Mouse (Mus musculus): ENCODE measurements around the gene BC024978. TPM values are rescaled to one million over a fixed set of nuclear protein-coding genes. Genes with fewer than 3 reads are reported as not detected.

The BC024978 gene
- polyA plus RNA-seq, 1 experiment from 2014 or later = 2.5 TPM

GRCm38 (mm10) chr7:27192434-27192833, 3.1 kb upstream of the BC024978 start:
- ATAC-seq (no peak), DNase-seq (ENCODE audit: low spot score) (no peak)
- 97% methylated on average over 5 of the region's 5 CpGs for WGBS
- H3K27ac ChIP-seq (ENCODE audit: low read length) = no peak overlapping the region
- peaks cover 38% of the 10 kb centered on the region for H3K36me3 ChIP-seq (ENCODE audit: insufficient read depth, low read length)
- no peaks in the 10 kb centered on the region for H3K27me3 ChIP-seq (replicated peaks; ENCODE audit: insufficient read depth, low read length)
- H3K4me3 ChIP-seq (ENCODE audit: low read depth, low read length) = no peak overlapping the region
- no peaks in the 10 kb centered on the region for H3K9me3 ChIP-seq (ENCODE audit: low read length)
- H3K4me2 ChIP-seq (replicated peaks; ENCODE audit: low read depth, low read length) = no peak overlapping the region
- TF ChIP-seq CTCF (IDR thresholded peaks at IDR 0.05) (no peak), EP300 (IDR thresholded peaks at IDR 0.05) (no peak)
- 0 out of 2 replicates have a peak, but pooled peaks cover 8% of the 10 kb centered on the region for H3K4me1 ChIP-seq (ENCODE audit: insufficient read depth, low read depth, low read length)
- no peak overlapping the region for H3K9ac ChIP-seq (replicated peaks; ENCODE audit: low read depth)

GRCm38 (mm10) chr7:27193731-27194130, 1.9 kb upstream of the BC024978 start:
- Histone ChIP-seq H3K4me2 (replicated peaks; ENCODE audit: low read depth, low read length) (no peak overlapping the region), H3K9ac (replicated peaks; ENCODE audit: low read depth) (no peak overlapping the region), H3K4me1 (ENCODE audit: insufficient read depth, low read depth, low read length) (0 out of 2 replicates have a peak, but pooled peaks cover 8% of the 10 kb centered on the region), H3K27me3 (replicated peaks; ENCODE audit: insufficient read depth, low read length) (no peaks in the 10 kb centered on the region), H3K27ac (ENCODE audit: low read length) (no peak overlapping the region), H3K36me3 (ENCODE audit: insufficient read depth, low read length) (peaks cover 29% of the 10 kb centered on the region), H3K4me3 (ENCODE audit: low read depth, low read length) (no peak overlapping the region), H3K9me3 (ENCODE audit: low read length) (no peaks in the 10 kb centered on the region)
- TF ChIP-seq CTCF (IDR thresholded peaks at IDR 0.05) (no peak), EP300 (IDR thresholded peaks at IDR 0.05) (no peak)
- DNase-seq (ENCODE audit: low spot score) (no peak), ATAC-seq (no peak)
- 70% methylated on average over 4 of the region's 4 CpGs for WGBS

GRCm38 (mm10) chr7:27197136-27197535, 1.6 kb downstream of the BC024978 start:
- 0 out of 2 replicates have a peak, but pooled peaks cover 8% of the 10 kb centered on the region for H3K4me1 ChIP-seq (ENCODE audit: insufficient read depth, low read depth, low read length)
- 90% methylated on average over 2 of the region's 3 CpGs for WGBS
- H3K27ac ChIP-seq (ENCODE audit: low read length) = no peak overlapping the region
- H3K4me2 ChIP-seq (replicated peaks; ENCODE audit: low read depth, low read length) = no peak overlapping the region
- H3K36me3 ChIP-seq (ENCODE audit: insufficient read depth, low read length) = peaks cover 4% of the 10 kb centered on the region; the same call in 1 of the 2 replicates
- H3K27me3 ChIP-seq (replicated peaks; ENCODE audit: insufficient read depth, low read length) = no peaks in the 10 kb centered on the region
- H3K9ac ChIP-seq (replicated peaks; ENCODE audit: low read depth) = no peak overlapping the region
- no peak for ATAC-seq
- no peaks in the 10 kb centered on the region for H3K9me3 ChIP-seq (ENCODE audit: low read length)
- no peak for DNase-seq (ENCODE audit: low spot score)
- TF ChIP-seq EP300 (IDR thresholded peaks at IDR 0.05) = no peak
- no peak for TF ChIP-seq CTCF (IDR thresholded peaks at IDR 0.05)
- H3K4me3 ChIP-seq (ENCODE audit: low read depth, low read length) = no peak overlapping the region

- H3K4me1 ChIP-seq (ENCODE audit: insufficient read depth, low read depth, low read length) = 0 out of 2 replicates have a peak, but pooled peaks cover 8% of the 10 kb centered on the region
- H3K4me3 ChIP-seq (ENCODE audit: low read depth, low read length) = no peak overlapping the region
- H3K36me3 ChIP-seq (ENCODE audit: insufficient read depth, low read length) = peaks cover 4% of the 10 kb centered on the region; the same call in 1 of the 2 replicates
- no peak overlapping the region for H3K27ac ChIP-seq (ENCODE audit: low read length)
- no peak overlapping the region for H3K9ac ChIP-seq (replicated peaks; ENCODE audit: low read depth)
- 91% methylated on average over 8 of the region's 8 CpGs for WGBS
- no peaks in the 10 kb centered on the region for H3K27me3 ChIP-seq (replicated peaks; ENCODE audit: insufficient read depth, low read length)
- H3K4me2 ChIP-seq (replicated peaks; ENCODE audit: low read depth, low read length) = no peak overlapping the region
- ATAC-seq = no peak
- no peaks in the 10 kb centered on the region for H3K9me3 ChIP-seq (ENCODE audit: low read length)
- no peak for DNase-seq (ENCODE audit: low spot score)
- TF ChIP-seq CTCF (IDR thresholded peaks at IDR 0.05) = no peak
- TF ChIP-seq EP300 (IDR thresholded peaks at IDR 0.05) = no peak
Observed at GRCm38 (mm10) chr7:27197634-27198033, 2.1 kb downstream of the BC024978 start.

GRCm38 (mm10) chr7:27198355-27198754, 2.8 kb downstream of the BC024978 start:
- H3K4me2 ChIP-seq (replicated peaks; ENCODE audit: low read depth, low read length) = no peak overlapping the region
- H3K27me3 ChIP-seq (replicated peaks; ENCODE audit: insufficient read depth, low read length) = no peaks in the 10 kb centered on the region
- no peaks in the 10 kb centered on the region for H3K9me3 ChIP-seq (ENCODE audit: low read length)
- peaks cover 2% of the 10 kb centered on the region; the same call in 1 of the 2 replicates for H3K36me3 ChIP-seq (ENCODE audit: insufficient read depth, low read length)
- H3K4me1 ChIP-seq (ENCODE audit: insufficient read depth, low read depth, low read length) = 0 out of 2 replicates have a peak, but pooled peaks cover 8% of the 10 kb centered on the region
- no peak overlapping the region for H3K9ac ChIP-seq (replicated peaks; ENCODE audit: low read depth)
- H3K4me3 ChIP-seq (ENCODE audit: low read depth, low read length) = no peak overlapping the region
- TF ChIP-seq EP300 (IDR thresholded peaks at IDR 0.05) (no peak), CTCF (IDR thresholded peaks at IDR 0.05) (no peak)
- no peak for ATAC-seq
- no peak for DNase-seq (ENCODE audit: low spot score)
- no peak overlapping the region for H3K27ac ChIP-seq (ENCODE audit: low read length)

- DNase-seq (ENCODE audit: low spot score) (no peak), ATAC-seq (no peak)
- Histone ChIP-seq H3K9ac (replicated peaks; ENCODE audit: low read depth) (no peak overlapping the region), H3K4me2 (replicated peaks; ENCODE audit: low read depth, low read length) (no peak overlapping the region), H3K36me3 (ENCODE audit: insufficient read depth, low read length) (no peaks in the 10 kb centered on the region), H3K4me3 (ENCODE audit: low read depth, low read length) (no peak overlapping the region), H3K27me3 (replicated peaks; ENCODE audit: insufficient read depth, low read length) (no peaks in the 10 kb centered on the region), H3K4me1 (ENCODE audit: insufficient read depth, low read depth, low read length) (0 out of 2 replicates have a peak, but pooled peaks cover 8% of the 10 kb centered on the region), H3K9me3 (ENCODE audit: low read length) (no peaks in the 10 kb centered on the region), H3K27ac (ENCODE audit: low read length) (no peak overlapping the region)
- 91% methylated on average over 8 of the region's 8 CpGs for WGBS
- TF ChIP-seq EP300 (IDR thresholded peaks at IDR 0.05) = no peak
- no peak for TF ChIP-seq CTCF (IDR thresholded peaks at IDR 0.05)
Observed at GRCm38 (mm10) chr7:27198779-27199178, 3.2 kb downstream of the BC024978 start.

All from lung, postnatal 0 days (tissue).